Mouse (Mus musculus) midbrain, embryonic 12.5 days (tissue): ENCODE results near the gene Tcf21. TPM values are rescaled to one million over a fixed set of nuclear protein-coding genes. Genes with fewer than 3 reads are reported as not detected.

Source experiments
- polyA plus RNA-seq: library from polyadenylated mRNA; unstranded; fragments of >200 nt; fragmentation: Nextera tagmentation; extraction: Ambion mirVana; gene quantifications from 2 replicates; pipeline ENCODE4 v1.2.1, GENCODE M21; 2016

Gene Tcf21
- polyA plus RNA-seq, 1 experiment from 2014 or later, result not detected

Other genes starting within 250 kb of the Tcf21 start
- gene Slc2a12, start 175.2 kb downstream of the Tcf21 start, polyA plus RNA-seq, result 4.4 and 4.9 TPM in 2 replicates
- gene Tbpl1, start 88.2 kb downstream of the Tcf21 start, polyA plus RNA-seq, result 119 and 120 TPM in 2 replicates